Mouse (Mus musculus) gastrocnemius, postnatal 25 days (tissue): ENCODE data around the gene Lefty1. TPM values are rescaled to one million over a fixed set of nuclear protein-coding genes. Genes with fewer than 3 reads are reported as not detected.
"Not testable (repeated sequence)": the region's sequence is repeated elsewhere in the genome, so short reads cannot be mapped to it uniquely, and the experiment has no call there.

Experiments used
- DNase-seq: peaks from one replicate; pipeline ENCODE4 v3.0.0; 2022
- long read RNA-seq, 2 experiments: library from polyadenylated mRNA; stranded (forward); transcript quantifications; one replicate each; pipeline ENCODE4 v2.0.0; 2021
- total RNA-seq, 2 experiments: library from RNA; stranded (reverse); gene quantifications; 1 replicate in 1 of 2; 2 replicates in 1 of 2; pipeline ENCODE4 v1.2.3; 2021

The Lefty1 gene
- under 1 TPM in 1 of 2 experiments, not detected in 1; 0.33 TPM for total RNA-seq
- long read RNA-seq, experiment 1: 0 reads
- long read RNA-seq, experiment 2: 0 reads

DNA sequence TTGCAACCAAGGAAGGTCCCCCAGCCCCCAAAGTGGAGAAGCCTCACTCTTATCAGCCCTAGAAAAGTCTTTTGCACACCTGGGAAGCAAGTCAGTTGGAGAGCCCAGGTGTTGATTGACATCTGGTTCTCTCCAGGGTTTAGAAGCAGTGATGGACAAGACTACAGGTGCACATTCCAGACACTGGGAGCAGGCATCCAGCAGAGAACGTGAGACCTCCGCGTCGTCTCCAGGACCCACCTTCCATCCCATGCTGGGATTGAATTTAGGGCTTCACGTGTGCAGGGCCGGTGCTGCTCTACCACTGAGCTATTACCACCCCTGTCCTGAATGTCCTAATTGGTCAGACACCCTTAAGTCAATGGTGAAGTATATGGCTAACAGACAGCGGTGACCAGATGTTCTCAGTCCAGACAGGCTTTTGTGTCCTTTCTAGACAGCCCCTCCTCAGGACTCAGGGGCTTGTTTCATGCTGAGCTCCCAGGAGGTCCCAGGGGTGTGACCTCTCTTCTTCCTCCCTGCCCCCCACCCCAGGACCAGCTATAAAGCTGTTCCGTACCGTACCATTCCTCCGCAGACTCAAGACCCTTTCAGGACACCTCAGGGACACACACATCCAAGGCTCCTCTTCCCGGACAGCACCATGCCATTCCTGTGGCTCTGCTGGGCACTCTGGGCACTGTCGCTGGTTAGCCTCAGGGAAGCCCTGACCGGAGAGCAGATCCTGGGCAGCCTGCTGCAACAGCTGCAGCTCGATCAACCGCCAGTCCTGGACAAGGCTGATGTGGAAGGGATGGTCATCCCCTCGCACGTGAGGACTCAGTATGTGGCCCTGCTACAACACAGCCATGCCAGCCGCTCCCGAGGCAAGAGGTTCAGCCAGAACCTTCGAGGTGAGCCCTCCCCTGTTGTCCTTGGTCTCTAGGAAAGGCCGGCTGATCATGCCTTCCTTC is at the start of gene Lefty1:
Gene Lefty1 (plus strand): TSS at position 556 of the 953 bp plus-strand sequence.
- no peak for DNase-seq

DNA sequence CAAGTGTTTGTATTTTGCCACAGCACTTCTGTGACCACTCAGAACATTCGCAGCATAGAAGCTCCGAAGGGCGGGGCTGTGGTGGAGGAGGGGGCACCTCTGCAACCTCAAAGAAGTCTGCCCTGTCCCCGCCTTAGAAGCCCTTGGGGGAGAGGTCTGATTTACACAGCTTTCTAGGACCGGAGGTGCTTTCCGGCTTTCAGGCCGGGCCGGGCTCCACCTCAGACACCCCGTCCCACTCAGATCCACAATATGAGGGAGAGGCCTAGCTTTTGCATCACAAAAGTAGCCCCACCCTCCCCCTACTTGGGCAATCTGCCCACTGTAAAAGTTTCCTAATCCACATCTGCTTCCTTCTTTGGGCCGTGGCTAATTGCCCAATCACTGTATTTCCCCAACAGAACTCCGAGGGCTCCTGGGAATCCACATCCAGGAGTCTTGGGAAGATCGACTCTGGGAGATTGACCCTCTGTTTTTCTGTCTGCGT is 46.2 kb upstream of the Lefty1 start:
- peak; percentile 84 for DNase-seq

DNA sequence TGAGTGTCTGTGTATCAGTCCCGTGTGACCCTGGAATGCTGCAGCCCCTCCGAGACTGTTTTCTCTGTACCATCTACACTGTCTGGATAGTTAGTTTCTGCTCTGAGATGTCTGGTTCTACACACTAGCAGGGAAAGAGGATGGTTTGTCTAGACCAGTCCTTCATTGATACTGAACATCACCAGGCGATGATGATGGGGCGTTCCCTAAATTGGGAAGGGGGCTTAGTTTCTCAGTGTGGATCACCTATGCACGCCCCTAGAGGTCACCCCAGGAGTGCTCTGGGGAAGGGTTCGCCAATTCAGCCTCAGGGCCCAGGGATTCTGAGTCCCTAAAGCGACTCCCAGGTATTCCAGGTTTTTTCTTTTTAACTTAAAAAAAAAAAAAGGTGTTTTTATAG is 45.6 kb upstream of the Lefty1 start:
- no peak for DNase-seq

DNA sequence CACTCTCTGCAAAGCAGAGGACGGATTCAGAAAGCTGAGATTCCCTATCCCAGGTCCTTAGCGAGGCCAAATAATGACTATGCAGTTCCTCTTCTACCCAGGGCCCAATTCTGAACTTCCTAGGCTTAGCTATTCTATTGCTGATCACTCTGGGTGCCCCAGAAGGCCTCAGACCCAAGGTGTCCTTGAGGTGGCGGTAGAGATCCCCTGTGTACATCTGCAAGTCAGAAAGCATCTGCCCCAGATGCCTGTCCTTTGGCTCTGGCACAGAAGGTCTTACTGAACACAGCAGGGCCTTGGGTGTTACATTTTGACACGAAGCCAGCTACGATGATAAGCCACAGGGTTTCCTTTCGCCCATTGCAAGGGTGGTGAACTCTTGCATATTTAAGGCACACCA is 45.0 kb upstream of the Lefty1 start:
- no peak for DNase-seq

DNA sequence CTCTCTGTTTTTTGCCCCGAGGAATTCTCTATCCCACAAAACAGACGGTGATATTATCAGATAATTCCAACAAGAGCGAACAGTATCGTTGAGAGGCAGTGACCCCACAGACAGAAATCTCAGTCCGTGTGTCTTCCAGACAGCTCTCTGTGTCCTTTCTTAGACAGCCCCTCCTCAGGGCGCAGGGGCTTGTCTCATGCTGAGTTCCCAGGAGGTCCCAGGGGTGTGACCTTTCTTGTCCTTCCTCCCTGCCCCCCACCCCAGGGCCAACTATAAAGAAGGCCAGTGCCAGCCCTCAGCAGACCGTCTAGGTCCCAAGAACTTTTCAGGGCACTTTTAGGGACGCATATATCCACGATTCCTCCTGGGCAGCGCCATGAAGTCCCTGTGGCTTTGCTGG is 42.0 kb upstream of the Lefty1 start, which contains the start of gene Lefty2:
Gene Lefty2 (plus strand): TSS at position 301 of the 400 bp plus-strand sequence.
- no peak for DNase-seq

DNA sequence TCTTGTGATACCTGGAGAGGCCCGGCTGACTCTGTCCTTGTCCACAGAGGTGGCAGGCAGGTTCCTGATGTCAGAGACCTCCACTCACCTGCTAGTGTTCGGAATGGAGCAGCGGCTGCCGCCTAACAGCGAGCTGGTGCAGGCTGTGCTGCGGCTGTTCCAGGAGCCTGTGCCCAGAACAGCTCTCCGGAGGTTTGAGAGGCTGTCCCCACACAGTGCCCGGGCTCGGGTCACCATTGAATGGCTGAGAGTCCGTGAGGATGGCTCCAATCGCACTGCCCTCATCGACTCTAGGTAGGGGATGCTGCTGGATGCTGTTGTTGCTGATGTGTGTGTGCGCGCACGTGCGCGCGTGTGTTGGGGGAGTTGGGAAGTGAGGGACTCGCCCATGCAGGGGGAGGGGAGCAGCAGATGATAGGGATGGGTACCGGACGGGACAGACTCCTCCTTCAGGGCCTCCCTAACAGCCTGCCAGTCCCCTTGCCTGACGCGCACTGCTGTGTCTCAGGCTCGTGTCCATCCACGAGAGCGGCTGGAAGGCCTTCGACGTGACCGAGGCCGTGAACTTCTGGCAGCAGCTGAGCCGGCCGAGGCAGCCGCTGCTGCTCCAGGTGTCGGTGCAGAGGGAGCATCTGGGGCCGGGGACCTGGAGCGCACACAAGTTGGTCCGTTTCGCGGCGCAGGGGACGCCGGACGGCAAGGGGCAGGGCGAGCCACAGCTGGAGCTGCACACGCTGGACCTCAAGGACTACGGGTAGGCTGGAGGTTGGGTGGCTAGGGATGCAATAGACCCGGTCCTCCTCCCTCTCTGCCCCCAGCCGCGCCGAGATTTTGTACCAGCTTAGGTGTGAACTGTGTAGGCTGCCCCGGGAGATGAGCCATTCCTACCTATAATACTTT is 40.5 kb upstream of the Lefty1 start:
- not testable (repeated sequence) for DNase-seq

DNA sequence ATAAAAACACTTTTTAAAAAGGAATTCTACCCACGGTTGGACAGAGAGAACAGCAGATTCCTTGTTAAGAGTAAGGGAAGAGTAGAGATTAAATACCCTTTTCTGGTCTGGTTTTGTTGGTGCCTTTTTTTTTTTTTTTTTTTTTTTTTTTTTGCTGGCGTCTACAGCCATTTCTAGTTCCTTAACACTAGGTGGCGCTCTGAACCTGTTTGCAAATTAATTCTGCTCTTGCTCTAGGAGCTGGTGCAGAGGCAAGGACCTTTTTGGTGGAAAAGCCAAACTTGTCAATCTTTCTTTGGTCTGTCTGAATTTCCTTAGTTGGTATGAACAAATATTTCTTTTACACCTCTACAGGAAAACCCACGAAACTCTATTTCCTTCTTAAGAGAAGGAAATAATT is 33.7 kb upstream of the Lefty1 start:
- DNase-seq: no peak

DNA sequence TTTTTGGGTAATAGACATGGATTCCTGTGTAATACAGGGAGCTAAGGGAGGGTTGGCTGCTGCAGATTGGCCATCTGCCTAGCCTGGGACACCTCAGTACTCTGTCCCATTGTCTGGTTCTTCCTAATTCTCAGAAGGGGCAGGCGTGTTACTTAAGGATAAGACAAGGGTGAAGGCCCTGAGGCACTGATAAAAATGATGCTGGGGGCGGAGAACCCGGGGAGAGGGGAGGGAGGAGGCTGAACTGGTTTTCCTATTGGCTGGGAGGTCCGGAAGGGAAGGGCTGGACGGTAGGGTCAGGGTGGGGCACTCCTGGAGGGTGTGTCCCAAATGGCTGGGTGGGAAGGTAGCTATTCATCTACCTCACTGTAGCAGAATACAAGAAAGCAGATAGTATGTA is 31.9 kb upstream of the Lefty1 start:
- DNase-seq: no peak

DNA sequence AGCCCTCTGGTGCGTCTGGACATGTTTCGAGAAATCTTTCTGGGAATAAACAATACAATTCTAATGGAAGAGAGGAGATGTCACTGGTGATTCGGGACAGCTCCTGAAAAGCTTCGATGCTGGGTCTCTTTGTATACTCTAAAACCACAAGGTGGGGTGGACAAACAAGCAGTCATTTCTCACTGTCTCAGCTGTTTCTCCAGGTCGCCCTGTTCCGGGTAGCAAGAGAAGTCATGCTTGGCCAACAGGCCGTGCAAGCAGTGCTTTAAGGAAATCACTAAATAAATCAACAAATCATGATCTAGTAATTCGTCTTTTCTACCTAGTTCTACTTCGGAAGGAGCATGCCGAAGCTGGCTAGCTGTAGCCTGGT is 31.2 kb upstream of the Lefty1 start:
- DNase-seq: no peak

DNA sequence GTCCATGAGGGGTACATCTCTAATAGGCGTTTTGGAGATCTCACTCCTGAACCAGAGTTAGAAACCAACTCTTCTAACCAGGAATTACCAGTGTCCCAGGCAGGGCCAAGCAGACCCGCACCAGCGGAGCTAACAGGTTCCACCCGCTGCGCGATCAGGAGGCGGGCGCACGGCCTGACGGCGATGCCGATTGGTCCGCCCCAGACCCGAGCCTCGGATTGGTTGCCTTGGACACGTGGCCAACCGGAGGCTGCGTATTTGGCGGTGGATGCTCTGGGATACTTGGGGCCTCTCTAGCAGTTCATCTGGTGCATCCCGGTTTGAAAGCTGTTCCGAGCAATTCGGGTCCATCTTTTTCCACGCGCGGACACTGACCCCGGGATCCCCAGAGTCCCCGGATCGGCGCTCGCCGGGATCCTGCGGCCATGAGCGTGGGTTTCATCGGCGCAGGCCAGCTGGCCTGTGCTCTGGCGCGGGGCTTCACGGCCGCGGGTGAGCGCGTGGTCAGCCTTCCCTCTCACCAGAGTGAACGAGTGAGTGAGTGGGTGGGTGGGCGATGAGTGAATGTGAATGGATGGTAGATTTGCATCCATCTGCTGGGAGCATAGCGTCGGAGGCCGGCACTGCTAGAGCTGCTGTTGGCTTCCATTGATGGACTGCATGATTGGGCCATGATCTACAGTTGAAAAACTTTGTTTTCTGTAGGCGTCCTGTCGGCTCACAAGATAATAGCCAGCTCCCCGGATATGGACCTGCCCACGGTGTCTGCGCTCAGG is 30.6 kb upstream of the Lefty1 start, which contains the start of gene Pycr2:
Gene Pycr2 (plus strand): TSS at position 255 of the 776 bp plus-strand sequence.
- DNase-seq: peak; percentile 92

DNA sequence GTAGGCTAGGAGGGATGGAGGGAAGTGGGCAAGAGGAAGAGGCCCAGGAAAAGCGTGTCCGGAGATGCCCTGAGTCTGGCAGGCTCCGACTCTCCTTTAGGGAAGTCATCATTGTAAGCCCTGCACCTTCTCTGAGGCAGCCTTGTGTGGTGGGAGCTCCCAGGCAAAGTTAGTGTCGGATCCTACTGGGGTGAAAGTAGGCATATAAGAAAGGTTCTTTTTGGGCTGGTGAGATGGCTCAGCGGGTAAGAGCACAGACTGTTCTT is 30.1 kb upstream of the Lefty1 start:
- no peak for DNase-seq

DNA sequence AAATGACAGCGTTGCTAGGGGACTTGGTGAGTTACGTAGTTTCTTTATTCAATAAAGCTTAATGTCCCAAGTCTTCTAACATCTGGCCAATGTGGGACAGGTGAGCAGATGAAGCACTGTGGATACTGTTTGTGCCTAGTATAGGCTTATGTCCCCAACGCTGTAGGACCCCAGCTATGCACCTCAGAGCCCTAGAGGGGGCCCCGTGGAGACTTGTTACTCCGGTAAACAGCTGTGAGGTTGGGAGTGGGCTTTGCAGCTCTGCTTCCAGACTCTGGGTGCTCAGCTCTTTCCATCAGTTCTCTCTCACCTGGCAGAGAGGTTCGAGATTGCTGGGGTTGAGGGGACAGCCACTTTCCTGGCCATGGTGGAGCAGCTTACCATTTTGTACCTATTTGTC is 29.5 kb upstream of the Lefty1 start:
- DNase-seq: no peak

DNA sequence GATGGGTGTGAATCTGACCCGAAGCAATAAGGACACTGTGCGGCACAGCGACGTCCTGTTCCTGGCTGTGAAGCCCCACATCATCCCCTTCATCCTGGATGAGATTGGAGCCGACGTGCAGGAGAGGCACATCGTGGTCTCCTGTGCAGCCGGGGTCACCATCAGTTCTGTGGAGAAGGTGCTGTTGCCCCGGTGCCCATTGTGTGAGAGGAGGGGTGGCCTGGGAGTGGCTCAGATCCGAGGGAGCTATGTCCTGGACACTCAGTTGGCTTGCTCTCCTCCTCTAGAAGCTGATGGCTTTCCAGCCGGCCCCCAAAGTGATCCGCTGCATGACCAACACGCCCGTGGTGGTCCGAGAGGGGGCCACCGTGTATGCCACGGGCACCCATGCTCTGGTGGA is 28.9 kb upstream of the Lefty1 start:
- no peak for DNase-seq

DNA sequence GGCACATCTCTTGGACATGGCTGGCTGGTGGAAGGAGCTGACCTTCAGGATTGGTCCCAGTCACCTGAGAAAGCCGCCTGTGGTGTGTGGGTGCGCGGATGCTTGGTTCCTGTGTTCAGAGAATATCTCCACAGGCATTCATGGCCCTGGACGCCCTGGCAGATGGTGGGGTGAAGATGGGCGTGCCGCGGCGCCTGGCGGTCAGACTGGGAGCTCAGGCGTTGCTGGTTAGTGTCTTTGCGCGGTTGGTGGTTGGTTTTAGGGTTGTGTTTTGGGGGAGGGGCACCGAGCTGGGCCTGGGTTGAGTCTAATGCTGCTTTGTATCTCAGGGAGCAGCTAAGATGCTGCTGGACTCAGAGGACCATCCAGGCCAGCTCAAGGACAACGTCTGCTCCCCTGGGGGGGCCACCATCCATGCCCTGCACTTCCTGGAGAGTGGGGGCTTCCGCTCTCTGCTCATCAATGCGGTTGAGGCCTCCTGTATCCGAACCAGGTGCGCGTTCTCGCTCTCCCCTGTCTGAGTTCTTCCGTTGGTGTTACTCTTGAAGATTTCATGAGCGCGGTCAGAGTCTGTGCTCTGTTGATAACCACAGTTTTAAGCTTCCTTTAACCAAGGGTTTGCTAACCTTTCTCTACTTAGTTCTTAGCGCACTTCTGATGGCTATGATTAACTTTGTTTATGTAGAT is 28.2 kb upstream of the Lefty1 start:
- no peak for DNase-seq

DNA sequence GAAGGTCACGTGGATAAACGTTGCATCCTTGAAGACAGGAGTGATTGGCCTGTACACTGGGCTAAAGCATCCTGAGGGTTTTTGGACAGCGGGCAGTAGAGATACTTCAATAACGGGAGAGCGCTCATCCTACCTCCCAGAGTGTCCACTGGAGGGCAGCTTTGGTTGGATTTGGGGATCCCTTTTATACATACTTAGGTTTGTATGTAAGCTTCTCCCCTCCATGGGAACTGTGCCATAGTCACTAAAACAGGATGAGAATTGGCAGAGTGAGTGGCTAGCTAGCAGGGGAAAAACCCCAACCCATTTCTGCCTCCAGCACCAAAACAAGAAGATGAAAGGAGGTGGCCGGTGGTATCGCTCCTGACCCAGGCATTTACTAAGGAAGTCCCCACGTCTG is 23.7 kb upstream of the Lefty1 start:
- no peak for DNase-seq

DNA sequence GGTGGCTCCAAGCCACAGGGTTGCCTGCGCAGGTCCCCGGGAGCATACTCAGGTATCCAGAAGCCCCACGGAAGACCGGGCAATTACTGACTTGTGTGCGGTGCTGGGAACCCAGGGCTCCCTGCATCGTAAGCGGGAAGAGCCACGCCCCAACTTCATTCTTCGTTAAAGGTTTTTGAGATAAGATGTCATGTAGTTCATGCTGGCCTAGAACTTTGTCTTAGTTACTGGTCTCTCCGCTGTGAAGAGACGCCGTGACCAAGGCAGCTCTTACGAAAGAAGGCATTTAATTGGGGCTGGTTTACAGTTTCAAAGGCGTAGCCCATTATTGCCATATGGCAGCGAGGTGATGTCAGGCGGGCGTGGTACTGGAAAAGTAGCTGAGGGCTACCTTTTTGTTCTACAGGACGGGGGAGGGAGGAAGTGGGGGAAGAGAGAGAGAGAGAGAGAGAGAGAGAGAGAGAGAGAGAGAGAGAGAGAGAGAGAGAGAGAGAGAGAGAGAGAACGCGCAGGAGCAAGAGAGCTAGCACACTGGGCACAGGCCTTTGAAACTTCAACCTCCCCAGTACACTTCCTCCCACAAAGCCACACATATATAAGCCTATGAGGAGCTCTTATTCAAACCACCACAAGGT is 23.1 kb upstream of the Lefty1 start:
- DNase-seq: no peak

DNA sequence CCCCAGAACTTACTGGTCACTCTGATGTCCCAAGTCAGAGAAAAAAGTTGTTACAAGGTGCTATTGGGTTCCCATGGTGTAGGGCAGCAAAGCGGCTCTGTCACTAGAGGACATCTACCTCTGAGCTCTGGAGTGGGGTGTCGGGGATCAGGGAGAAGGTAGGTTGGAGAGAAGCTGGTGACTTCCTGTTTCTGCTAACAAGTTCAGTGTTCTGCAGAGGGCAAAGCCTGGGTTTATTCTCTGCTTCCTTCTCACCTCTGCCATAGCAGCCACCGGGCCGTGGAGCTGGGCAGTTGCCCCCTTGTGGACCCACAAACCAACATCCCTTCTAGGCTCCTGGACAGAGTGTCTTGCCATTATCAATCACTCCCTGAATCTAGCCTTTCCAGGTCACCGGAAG is 22.0 kb upstream of the Lefty1 start:
- no peak for DNase-seq

DNA sequence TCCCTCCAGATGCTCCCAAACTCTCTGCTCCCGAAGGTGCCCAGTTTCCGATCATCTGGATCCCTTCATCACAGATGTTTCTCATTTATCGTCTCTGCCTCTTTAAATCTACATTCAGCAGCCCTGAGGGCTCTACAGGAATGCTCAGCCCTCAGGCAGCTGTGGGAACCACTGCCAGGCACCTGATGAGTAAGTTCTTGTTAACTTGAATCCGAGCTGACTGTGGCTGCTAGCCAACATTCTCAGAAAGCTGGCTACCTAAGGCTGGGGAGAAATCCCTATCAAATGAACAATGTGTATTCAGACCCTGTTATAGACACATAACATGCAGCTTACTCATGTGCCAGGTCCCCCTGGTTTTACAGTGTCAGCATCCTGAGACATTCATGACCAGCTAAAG is 21.0 kb upstream of the Lefty1 start:
- DNase-seq: no peak

DNA sequence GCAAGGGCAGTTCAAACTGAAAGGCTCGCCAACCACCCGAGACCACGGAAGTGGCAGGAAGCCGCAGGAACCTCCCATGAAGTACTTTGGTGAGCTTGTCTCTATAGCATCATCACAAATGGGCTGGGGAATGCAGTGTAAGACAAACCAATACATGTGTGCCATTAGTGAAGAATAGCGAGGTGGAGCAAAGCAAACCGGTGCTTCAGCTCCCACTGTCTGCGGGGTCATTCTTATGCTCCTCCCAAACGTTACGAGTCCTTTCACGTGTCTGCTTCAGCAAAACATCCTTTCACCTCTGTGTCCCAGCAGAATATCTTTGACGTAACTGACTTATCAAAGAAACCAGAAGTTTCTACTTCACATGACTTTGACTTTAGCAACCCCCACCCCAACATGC is 18.4 kb upstream of the Lefty1 start:
- DNase-seq: no peak

DNA sequence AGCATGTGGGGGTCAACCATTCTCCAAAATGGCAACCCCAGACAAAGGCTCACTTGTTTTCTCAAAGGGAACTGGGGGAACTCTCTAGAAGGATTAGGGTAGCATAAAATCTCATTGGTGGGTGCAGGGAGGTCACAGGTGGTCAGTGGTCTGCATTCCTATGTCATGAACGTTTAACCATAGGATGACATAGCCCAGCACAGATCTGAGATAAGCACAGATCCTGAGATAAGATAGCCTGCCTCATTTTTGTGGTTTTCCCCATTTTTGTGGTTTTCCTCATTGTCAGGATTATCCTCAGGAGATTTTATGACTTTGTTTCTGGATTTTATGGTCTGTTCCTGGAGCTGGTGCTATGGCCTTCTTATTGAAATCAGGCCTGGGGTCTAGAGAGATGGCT is 17.8 kb upstream of the Lefty1 start:
- no peak for DNase-seq

DNA sequence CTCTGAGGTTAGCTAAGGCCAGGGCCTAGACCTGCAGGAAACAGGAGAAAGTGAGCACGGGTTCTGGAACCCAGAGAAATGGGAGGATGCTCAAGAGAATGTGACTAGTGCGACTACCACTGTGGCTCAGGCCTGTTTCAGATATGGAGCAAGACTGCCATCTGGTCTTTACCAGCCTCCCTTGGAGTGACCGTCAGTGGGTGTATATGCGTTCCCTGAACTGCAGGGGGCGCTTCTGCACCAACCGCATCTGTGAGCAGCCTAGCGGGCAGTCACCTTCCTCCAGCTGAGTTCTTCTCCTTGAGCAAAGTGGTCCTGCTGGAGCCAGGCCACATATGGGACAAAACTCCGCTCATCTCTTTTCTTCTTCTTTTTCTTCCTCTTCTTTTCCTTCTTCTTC is 15.1 kb upstream of the Lefty1 start:
- DNase-seq: no peak
